Mouse (Mus musculus): ENCODE data around the gene Ikzf3. TPM values are rescaled to one million over a fixed set of nuclear protein-coding genes. Genes with fewer than 3 reads are reported as not detected.

Gene Ikzf3
- polyA plus RNA-seq, 1 experiment from 2014 or later: 0.13 TPM

DNA sequence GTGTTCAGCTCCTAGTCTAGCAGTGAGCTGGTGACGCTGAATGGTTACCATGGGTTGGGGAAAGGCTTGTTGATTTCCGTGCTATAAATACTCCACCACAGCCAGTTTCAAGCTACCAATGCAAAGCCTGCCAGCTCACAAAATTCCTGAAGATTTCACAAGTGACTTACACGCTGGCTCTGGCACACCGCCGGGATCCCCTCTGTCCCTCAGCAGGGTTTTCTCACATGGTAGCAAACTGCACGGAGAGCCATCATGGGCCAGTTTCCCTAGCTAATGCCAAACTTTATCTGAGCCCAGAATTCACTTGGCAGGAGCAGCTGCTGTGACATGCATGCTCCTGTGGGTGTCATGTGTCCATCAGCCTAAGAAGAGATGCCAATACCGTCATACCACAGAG is 36.4 kb downstream of the Ikzf3 start:
- Histone ChIP-seq H3K36me3 (no peaks in the 10 kb centered on the region), H3K9ac (no peak overlapping the region), H3K4me2 (peak overlapping the region; percentile 14), H3K27ac (replicated peaks) (peak overlapping the region; percentile 40), H3K4me1 (peaks cover 12% of the 10 kb centered on the region), H3K9me3 (no peaks in the 10 kb centered on the region), H3K4me3 (peak overlapping the region; percentile 1; the same call in 1 of the 2 replicates), H3K27me3 (replicated peaks) (0 out of 2 replicates have a peak, but pooled peaks cover 3% of the 10 kb centered on the region)
- WGBS: 36% methylated on average over 7 of the region's 7 CpGs
- ATAC-seq (ENCODE audit: extremely low read depth, insufficient number of reproducible peaks, low FRiP score, low TSS enrichment): peak; percentile 63; the same call in 1 of the 2 replicates

DNA sequence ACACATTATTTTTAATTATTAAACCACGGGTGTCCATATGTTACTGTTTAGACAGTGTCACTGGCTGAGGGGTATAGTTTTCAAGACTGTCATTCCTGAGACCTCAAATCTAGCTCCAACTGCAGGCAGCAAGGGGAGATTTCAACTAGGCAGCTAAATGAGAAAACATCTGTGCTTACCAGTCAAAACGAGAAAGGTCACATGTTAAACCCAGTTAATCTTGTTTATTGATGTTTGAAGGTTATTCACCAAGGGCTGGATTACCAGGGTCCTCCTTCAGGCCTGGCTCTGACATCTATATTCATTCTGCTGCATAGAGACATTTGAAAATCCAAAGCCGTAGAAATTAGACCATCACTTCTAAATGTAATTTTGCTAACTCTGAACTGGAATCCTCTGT is 40.9 kb downstream of the Ikzf3 start:
- Histone ChIP-seq H3K9ac (no peak overlapping the region), H3K4me1 (peaks cover 10% of the 10 kb centered on the region), H3K27me3 (replicated peaks) (0 out of 2 replicates have a peak, but pooled peaks cover 7% of the 10 kb centered on the region), H3K4me2 (no peak overlapping the region), H3K36me3 (no peaks in the 10 kb centered on the region), H3K27ac (replicated peaks) (no peak overlapping the region), H3K9me3 (no peaks in the 10 kb centered on the region), H3K4me3 (no peak overlapping the region)
- ATAC-seq (ENCODE audit: extremely low read depth, insufficient number of reproducible peaks, low FRiP score, low TSS enrichment): no peak
- WGBS: 66% methylated on average over 3 of the region's 3 CpGs

DNA sequence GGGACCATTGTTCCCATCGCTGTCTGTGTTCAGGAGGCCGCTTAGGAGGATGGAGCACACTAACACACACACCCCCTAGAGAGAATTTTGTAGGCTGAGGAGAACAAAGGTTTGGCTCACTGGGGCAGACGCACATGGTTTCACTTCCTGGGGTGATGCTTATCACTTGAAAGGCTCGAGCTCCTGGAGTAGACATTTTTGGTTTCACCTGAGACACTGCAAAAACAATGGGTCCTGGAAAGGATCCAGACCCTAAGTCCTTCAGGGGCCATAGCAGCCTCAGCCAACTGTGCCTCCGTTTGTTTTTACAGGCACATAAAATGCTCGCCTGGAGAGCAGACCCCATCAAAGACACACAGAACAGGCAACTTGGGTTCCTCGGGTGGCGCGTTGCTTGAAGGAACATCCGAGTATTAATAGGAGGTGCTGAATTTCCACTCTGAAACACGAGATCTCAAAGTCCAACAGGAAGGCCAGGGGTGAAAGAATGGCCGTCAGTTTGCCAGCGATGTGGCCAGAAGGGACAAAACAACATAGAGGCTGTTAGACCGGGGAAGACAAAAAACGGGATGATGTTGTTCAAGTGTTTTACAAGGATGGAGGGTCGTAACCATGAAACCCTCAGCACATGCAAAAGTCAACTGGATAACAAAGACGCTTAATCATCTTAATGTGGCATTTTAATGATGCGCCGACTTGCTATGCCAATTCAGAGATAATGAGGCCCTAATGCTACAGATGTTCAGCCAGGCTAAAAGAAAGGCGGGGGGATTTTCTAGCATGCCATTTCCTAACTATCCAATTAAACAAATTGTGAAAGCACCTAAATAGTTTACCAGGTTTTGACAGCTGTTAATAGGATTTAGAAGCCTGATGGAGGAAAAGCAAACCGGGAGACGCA is 48.2 kb downstream of the Ikzf3 start:
- 52% methylated on average over 22 of the region's 22 CpGs for WGBS
- Histone ChIP-seq H3K4me3 (no peak overlapping the region), H3K4me1 (peaks cover 4% of the 10 kb centered on the region; the same call in 1 of the 2 replicates), H3K4me2 (no peak overlapping the region), H3K9ac (no peak overlapping the region), H3K9me3 (no peaks in the 10 kb centered on the region), H3K27me3 (replicated peaks) (peaks cover 6% of the 10 kb centered on the region; the same call in 1 of the 2 replicates), H3K27ac (replicated peaks) (no peak overlapping the region), H3K36me3 (no peaks in the 10 kb centered on the region)
- ATAC-seq (ENCODE audit: extremely low read depth, insufficient number of reproducible peaks, low FRiP score, low TSS enrichment): no peak

DNA sequence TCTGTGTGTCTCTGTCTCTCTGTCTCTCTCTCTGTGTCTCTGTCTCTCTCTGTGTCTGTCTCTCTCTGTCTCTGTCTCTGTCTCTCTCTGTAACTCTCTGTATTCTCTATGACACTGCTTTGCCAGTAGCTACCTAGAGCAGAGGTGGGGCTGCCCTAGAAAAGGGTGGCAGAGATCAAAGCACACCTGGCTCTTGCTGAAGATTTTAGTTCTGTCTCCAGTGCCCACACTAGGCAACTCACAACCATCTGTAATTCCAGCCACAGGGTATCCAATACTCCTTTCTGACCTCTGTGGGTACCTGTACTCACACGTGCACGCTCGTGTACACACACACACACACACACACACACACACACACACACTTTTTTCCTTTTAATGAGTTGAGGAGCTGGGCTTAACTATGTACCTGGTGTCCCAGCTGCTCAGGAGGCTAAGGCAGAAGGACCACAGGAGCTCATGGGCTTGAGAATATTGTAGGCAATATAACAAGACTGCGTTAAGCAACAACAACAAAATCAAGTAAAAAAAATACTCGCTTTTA is 50.6 kb downstream of the Ikzf3 start:
- H3K4me1 ChIP-seq: peaks cover 4% of the 10 kb centered on the region; the same call in 1 of the 2 replicates
- H3K4me3 ChIP-seq: no peak overlapping the region
- 83% methylated on average over 5 of the region's 5 CpGs for WGBS

DNA sequence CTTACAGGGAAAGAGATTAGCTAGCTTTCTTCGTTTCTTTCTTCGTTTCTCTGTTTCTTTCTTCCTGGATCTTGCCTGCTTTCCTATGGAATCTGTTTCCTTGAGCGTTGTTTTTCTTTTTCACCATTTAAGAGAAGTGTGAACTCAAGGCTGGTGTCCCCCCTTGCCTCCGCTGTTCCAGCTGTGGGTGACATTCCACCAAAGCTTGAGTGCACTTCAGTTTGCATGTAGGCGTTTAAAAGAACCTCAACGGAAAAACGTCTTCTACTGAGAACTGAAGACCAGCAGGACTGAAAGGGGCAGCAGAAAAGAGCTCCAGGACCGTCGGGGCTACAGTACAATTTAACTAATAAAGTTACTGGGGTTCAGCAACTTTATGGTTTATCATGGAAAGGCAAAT is 52.4 kb downstream of the Ikzf3 start:
- 57% methylated on average over 9 of the region's 9 CpGs for WGBS
- H3K27me3 ChIP-seq (replicated peaks): peaks cover 2% of the 10 kb centered on the region; the same call in 1 of the 2 replicates
- H3K4me3 ChIP-seq: no peak overlapping the region
- no peak overlapping the region for H3K27ac ChIP-seq (replicated peaks)
- H3K9me3 ChIP-seq: no peaks in the 10 kb centered on the region
- no peak overlapping the region for H3K4me2 ChIP-seq
- no peak overlapping the region for H3K9ac ChIP-seq
- H3K4me1 ChIP-seq: peaks cover 4% of the 10 kb centered on the region; the same call in 1 of the 2 replicates
- H3K36me3 ChIP-seq: no peaks in the 10 kb centered on the region
- no peak for ATAC-seq (ENCODE audit: extremely low read depth, insufficient number of reproducible peaks, low FRiP score, low TSS enrichment)

More for the DNA sequence above, 50.6 kb downstream of the Ikzf3 start:
- no peaks in the 10 kb centered on the region for H3K36me3 ChIP-seq
- H3K9me3 ChIP-seq: no peaks in the 10 kb centered on the region
- H3K27me3 ChIP-seq (replicated peaks): peaks cover 2% of the 10 kb centered on the region; the same call in 1 of the 2 replicates
- H3K9ac ChIP-seq: no peak overlapping the region
- H3K4me2 ChIP-seq: no peak overlapping the region
- ATAC-seq (ENCODE audit: extremely low read depth, insufficient number of reproducible peaks, low FRiP score, low TSS enrichment): no peak
- no peak overlapping the region for H3K27ac ChIP-seq (replicated peaks)

DNA sequence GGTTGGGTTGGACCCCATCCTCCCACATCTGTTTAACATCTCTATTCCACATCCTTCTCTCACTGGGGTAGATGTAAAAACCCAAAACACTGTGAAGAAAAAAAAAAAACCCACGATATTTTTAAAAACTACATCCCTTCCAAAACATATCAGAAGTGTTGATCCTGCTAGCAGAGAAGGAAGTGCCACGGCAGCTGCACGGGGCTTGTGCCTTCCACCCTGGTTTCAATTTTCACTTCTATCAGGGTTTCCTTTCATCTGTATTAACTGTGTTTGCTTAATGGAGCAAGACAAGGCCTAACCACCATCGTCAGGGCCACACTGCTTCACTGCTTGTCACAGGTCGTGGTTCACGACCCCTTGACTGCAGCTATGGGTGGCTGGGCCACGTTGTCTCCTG is 52.9 kb downstream of the Ikzf3 start:
- no peak overlapping the region for H3K9ac ChIP-seq
- no peak overlapping the region for H3K4me2 ChIP-seq
- no peak overlapping the region for H3K27ac ChIP-seq (replicated peaks)
- H3K27me3 ChIP-seq (replicated peaks): peaks cover 2% of the 10 kb centered on the region; the same call in 1 of the 2 replicates
- no peak overlapping the region for H3K4me3 ChIP-seq
- H3K9me3 ChIP-seq: no peaks in the 10 kb centered on the region
- H3K4me1 ChIP-seq: peaks cover 4% of the 10 kb centered on the region; the same call in 1 of the 2 replicates
- ATAC-seq (ENCODE audit: extremely low read depth, insufficient number of reproducible peaks, low FRiP score, low TSS enrichment): no peak
- 30% methylated on average over 7 of the region's 7 CpGs for WGBS
- H3K36me3 ChIP-seq: no peaks in the 10 kb centered on the region

DNA sequence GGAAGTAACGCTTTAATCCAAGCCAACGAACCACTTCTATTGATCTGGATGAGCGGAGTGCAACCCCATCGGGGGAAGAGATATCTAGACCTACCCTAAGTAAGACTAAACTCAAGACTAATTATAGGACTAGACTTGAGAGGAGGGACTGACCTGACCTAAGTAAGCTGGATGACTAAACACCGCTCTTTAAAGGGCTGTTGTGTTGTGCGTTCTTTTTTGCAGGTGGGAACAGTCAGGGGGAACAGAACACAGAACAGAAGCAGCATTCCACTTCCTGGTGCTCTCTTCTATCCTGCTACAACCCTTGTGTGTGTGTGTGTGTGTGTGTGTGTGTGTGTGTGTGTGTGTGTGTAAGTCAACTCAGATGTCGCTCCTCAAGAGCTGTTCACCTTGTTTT is 54.3 kb downstream of the Ikzf3 start:
- 53% methylated on average over 7 of the region's 7 CpGs for WGBS
- no peak for ATAC-seq (ENCODE audit: extremely low read depth, insufficient number of reproducible peaks, low FRiP score, low TSS enrichment)

DNA sequence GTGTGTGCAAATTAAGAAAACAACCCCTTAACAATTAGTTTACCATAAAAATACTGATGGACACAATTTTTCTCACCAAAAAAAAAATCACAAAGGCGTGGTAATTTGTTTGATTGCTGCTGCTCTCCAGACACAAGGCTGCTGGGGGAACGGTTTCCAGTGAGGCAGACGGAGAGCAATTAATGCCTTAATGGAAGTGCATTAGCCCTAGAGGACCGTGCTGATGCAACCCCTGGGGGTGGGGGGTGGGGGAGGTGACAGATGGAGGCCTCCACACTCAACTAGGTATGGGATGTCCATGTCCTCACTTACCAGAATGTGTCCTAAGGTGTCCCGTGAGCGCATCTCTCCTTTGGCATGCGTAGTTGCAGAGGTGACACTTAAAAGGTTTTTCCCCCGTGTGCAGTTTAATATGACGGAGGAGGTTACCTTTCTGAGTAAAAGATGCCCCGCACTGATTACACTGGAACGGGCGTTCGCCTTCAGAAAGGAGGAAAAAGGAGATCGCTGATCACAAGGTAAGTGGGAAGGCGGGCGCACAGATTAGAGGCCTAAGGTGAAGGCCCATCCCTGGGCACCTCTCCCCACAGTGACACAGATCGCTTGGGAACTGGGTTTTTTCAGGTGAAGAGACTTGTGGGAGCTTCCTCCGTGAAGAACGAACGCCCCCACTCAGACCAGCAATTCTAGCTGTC is 57.1 kb downstream of the Ikzf3 start:
- Histone ChIP-seq H3K27me3 (replicated peaks) (0 out of 2 replicates have a peak, but pooled peaks cover 4% of the 10 kb centered on the region), H3K4me3 (no peak overlapping the region), H3K36me3 (no peaks in the 10 kb centered on the region), H3K9ac (no peak overlapping the region), H3K4me1 (no peaks in the 10 kb centered on the region), H3K4me2 (no peak overlapping the region), H3K27ac (replicated peaks) (no peak overlapping the region), H3K9me3 (no peaks in the 10 kb centered on the region)
- 70% methylated on average over 20 of the region's 20 CpGs for WGBS
- ATAC-seq (ENCODE audit: extremely low read depth, insufficient number of reproducible peaks, low FRiP score, low TSS enrichment): no peak

More for the DNA sequence above, 54.3 kb downstream of the Ikzf3 start:
- no peak overlapping the region for H3K9ac ChIP-seq
- H3K4me1 ChIP-seq: no peaks in the 10 kb centered on the region
- no peak overlapping the region for H3K4me2 ChIP-seq
- H3K9me3 ChIP-seq: no peaks in the 10 kb centered on the region
- no peaks in the 10 kb centered on the region for H3K36me3 ChIP-seq
- no peak overlapping the region for H3K4me3 ChIP-seq
- H3K27me3 ChIP-seq (replicated peaks): peaks cover 2% of the 10 kb centered on the region; the same call in 1 of the 2 replicates
- no peak overlapping the region for H3K27ac ChIP-seq (replicated peaks)

DNA sequence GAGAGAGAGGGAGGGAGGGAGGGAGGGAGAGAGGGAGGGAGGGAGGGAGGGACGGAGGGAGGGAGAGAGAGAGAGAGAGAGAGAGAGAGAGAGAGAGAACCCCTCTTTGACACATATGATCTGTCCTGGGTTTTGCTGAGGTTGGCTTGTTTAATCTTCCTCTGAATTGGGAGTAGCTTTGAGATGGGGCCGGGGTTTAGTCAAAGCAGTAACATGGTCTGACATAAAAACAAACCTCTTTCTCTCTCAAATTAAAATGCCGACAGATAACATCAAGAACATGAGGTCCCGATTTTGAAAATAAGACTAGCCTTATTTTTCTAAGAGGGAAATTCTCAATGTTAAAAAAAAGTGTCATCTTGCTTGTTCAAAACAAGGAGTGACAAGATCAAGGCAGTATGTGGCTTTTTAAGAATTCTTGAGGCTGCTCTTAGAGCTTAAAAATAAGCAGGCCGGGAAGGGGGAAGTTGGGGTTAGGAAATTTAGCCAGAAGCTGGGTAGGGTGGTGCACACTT is 58.2 kb downstream of the Ikzf3 start:
- Histone ChIP-seq H3K36me3 (no peaks in the 10 kb centered on the region), H3K27me3 (replicated peaks) (0 out of 2 replicates have a peak, but pooled peaks cover 6% of the 10 kb centered on the region), H3K27ac (replicated peaks) (no peak overlapping the region), H3K4me1 (no peaks in the 10 kb centered on the region), H3K9me3 (no peaks in the 10 kb centered on the region), H3K4me3 (no peak overlapping the region), H3K4me2 (no peak overlapping the region), H3K9ac (no peak overlapping the region)
- no peak for ATAC-seq (ENCODE audit: extremely low read depth, insufficient number of reproducible peaks, low FRiP score, low TSS enrichment)
- 70% methylated on average over 4 of the region's 5 CpGs for WGBS

DNA sequence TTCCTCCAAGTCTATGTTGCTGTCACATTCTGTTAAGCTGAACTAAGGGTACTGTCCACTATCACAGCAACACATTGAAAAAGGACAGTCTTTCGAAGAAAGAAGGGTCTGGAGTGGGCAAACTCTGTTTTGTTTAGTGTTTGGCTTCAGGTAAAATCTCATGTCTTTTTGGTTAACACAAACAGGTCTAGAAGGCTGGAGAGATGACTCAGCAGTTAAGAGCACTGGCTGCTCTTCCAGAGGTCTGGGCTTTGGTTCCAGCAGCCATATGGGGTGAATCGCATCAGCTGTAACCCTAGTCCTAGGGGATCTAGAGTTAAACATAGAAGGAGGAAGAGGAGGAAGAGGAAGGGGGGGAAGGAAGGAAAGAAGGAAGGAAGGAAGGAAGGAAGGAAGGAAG is 60.1 kb downstream of the Ikzf3 start:
- H3K4me1 ChIP-seq: peaks cover 2% of the 10 kb centered on the region
- no peak overlapping the region for H3K4me2 ChIP-seq
- ATAC-seq (ENCODE audit: extremely low read depth, insufficient number of reproducible peaks, low FRiP score, low TSS enrichment): no peak
- H3K9me3 ChIP-seq: no peaks in the 10 kb centered on the region
- H3K27ac ChIP-seq (replicated peaks): no peak overlapping the region
- H3K4me3 ChIP-seq: no peak overlapping the region
- H3K36me3 ChIP-seq: no peaks in the 10 kb centered on the region
- 0 out of 2 replicates have a peak, but pooled peaks cover 7% of the 10 kb centered on the region for H3K27me3 ChIP-seq (replicated peaks)
- H3K9ac ChIP-seq: no peak overlapping the region
- WGBS: 80% methylated on average over 2 of the region's 2 CpGs

DNA sequence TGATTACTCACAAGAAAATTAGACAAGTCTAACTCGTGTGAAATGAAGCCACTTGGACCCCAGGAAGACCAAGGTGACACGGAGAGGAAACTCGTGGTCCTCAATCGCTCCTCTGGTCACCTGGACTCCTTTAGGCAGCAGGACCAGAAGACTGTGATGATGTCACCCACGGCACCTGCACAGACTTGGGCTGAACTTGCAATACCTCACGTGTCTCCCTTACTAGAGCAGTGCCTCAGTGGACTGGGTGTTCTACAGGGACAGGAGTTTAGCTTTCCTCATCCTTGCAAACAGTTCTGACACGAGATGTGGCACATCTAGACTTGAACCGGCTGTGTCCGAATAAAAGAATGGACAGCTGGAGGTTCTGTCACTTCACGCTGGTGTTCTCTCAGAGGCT is 63.8 kb downstream of the Ikzf3 start:
- no peaks in the 10 kb centered on the region for H3K36me3 ChIP-seq
- H3K9ac ChIP-seq: no peak overlapping the region
- ATAC-seq (ENCODE audit: extremely low read depth, insufficient number of reproducible peaks, low FRiP score, low TSS enrichment): no peak
- 0 out of 2 replicates have a peak, but pooled peaks cover 7% of the 10 kb centered on the region for H3K27me3 ChIP-seq (replicated peaks)
- H3K4me3 ChIP-seq: no peak overlapping the region
- no peaks in the 10 kb centered on the region for H3K9me3 ChIP-seq
- 77% methylated on average over 10 of the region's 10 CpGs for WGBS
- H3K4me2 ChIP-seq: no peak overlapping the region
- no peak overlapping the region for H3K27ac ChIP-seq (replicated peaks)
- peaks cover 15% of the 10 kb centered on the region for H3K4me1 ChIP-seq

Data from heart, embryonic 13.5 days (tissue).